Mouse (Mus musculus): ENCODE measurements around the gene Eps8l1.
"Not testable (repeated sequence)": the region's sequence is repeated elsewhere in the genome, so short reads cannot be mapped to it uniquely, and the experiment has no call there.

The Eps8l1 gene

DNA sequence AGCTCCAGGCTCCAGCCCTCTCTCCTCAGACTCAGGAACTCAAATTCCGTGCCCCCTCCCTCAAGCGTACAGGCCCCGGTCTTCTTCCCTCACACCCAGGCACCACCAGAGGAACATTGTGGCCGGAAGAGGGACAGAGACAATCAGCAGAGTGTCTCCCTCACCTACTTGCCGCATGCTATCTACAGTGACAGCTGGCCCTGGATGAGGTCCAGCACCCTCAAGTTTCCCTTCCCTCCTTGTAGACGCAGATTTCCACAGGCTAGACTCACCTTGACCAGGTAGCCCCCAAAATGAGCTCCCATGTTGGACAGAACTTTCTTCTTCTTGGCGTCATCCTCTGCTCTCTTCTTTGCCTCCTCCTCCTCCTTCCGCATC lies 48.3 kb downstream of the Eps8l1 start:
- DNase-seq (ENCODE audit: extremely low read depth, low read depth) = no peak

DNA sequence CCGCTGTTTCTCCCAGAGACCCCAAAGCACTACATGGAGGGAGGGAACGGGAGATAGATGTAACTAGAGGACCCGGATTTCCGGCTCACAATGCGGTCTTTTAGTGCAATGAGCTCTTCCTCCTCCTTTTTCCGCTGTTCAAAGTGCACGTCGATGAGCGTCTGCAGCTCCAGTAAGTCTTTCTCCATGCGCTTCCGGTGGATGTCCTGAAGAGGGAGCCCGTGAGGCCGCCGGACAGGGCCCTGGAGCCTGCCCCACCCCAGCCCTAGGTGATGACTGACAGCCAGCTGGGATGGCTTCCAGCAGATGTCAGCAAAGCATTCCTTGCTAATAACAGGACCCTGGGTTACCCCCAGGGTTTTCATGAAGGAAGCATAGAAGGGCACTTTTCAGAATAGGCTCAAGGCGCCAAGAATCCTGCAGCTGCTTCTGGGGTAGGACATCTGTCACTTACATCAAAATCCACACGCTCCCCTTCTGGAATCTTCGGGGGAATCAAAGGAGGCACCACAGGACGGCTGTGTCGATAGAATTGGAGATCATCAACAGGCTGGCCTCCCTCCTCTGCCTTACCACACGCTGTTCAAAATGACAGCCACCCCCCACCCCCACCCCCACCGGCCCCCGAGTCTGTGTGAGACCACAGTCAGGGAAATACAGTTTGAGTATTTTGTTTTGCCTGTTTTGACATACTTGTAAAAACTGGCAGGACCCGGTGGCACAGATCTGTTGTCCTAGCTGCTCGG lies 49.6 kb downstream of the Eps8l1 start:
- DNase-seq (ENCODE audit: extremely low read depth, low read depth) = no peak

DNA sequence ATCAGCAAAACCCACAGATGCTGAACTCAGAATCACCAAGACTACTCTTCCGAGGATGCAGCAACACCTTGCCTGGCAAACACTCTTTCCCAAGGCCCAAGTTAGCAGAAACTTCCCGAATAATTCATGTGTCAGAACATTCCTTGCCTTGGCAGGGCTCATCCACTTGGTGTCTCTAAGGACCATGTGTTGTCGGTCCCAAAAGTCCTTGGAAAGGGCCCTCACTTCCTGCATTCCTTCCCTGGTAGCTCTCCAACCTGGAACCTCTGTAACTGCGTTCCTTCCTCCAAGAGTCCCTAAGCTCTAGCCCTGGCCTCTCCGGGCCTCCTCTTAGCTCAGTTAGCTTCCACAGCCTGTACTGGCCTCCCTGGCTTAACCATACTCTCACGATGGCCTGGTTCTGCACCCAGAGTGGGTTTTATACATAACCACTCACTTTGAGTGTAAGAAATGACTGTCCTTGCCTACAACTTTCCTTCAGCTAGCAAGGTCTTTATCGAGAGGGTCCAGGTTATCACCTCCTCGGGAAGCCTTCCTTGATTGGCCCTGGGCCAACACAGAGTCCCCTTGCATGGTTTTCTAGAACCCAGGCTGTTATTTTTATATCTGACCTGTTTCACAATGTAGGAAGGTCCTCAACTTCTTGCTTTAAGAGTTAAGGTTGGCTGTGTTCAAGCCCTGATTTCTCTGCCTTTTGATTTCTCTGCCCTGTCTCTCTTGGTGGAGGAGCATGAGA lies 51.2 kb downstream of the Eps8l1 start:
- DNase-seq (ENCODE audit: extremely low read depth, low read depth) = no peak

DNA sequence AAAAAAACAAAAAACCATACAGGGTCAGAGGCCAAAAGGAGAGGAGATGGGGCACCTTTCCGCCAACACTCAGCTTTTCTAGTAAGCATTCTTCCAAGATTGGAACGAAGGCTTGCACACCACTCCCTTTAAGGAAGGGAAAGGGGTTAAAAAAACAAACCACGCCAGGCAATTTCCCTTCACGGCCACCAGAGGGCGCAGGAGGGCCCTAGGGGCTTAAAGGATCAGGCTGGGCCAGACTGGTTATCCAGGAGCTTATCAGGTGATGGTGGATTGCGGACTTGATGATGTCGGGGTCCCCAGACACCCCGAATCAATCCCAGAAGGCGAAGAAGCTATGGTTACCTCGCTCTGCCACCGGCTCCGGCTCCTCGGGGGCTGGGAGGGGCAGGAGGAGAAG lies 52.8 kb downstream of the Eps8l1 start:
- no peak for DNase-seq (ENCODE audit: extremely low read depth, low read depth)

DNA sequence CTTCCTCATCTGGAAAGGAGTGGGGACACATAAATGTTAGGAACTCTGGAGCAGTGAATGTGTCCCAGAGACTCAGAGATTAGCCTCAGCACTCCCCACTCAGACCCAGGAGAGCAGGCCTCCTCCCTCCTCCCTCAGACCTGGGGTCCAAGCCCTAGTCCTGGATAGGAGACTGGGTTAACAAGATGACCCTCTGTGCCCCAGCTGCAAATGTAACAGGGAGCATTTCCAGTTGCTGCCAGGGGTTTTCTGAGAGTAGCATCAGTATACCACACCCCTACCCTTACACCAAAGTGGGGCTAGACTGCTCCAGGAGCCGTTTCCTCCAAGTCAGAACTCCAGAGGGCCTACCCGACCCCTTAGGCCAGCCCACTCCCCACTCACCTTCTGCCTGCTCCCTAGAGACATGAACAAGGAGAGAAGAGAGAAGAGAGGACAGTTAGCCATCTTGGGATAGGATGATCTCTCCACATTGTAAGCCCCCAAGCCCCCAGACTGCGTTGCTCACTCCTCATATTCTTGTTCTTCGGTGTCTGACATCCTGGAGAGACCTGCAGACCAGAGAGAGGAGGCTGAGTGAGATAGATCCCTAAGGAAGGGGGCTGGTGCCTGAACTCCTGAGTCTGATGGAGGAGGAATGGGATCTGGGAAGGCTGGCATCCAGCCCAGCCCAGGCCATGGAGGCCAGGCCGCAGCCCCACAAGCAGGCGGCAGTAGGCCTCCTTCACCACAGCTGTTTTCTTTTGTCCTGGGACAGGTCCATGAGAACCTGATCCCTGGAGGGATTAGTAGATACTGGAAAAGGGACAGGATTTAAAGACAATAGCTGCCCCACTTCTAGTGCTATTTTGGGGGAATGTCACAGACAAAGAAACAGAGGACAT lies 53.6 kb downstream of the Eps8l1 start:
- DNase-seq (ENCODE audit: extremely low read depth, low read depth) = no peak

DNA sequence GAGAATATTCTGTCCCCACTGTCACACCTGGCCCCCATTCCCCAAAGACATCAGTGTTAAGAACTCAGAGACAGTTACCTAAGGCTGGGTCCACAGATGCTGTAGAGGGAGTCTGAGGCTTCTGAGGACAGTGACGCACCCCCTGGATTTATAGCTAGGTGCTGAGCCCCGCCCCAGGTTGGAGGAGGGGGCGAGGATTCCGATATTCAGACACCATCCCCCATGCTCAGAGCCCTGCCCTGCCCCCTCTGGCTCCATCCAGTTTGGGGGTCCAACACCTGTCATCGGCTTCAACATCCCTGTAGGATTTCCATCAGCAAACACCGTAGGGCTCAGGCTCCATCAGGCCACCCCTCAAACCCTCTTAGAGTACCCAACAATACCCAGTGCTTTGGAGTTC lies 55.4 kb downstream of the Eps8l1 start:
- no peak for DNase-seq (ENCODE audit: extremely low read depth, low read depth)

DNA sequence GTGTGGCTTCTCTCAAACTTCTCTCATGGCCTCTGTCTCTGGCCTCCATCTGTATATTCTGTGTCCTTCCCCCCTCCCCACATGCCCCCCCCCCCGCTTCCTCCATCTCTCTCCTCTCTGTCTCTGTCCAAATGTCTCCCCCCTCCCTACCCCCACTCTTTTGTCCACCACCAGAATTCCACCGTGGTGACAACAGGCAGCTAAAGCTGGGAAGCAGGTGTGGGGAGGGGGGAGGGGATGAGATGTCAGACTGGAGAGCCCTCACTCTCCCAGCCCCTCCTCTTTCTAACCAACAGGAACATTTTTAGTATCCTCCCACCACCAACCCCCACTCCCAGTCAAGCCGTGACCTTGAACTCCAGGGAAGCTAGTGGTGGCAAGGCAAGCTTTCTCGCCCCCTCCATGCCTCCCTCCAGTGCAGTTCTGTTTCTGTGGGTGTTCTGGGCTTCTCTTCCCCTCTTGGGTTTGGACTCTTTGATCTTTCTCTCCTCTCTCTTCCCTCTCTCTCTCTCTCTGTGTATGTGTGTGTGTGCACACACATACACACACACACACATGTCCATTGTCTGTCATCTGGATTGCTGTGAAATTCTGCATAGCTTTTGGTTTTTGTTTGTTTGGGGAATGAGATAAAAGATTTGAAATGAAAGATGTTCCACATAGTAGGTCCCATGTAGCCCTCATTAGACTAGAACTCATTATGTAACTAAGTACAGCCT lies 56.0 kb downstream of the Eps8l1 start, which contains the start of gene Tnnt1:
TSS of gene Tnnt1 (minus strand) at position 51 of the 719 bp plus-strand sequence.
- DNase-seq (ENCODE audit: extremely low read depth, low read depth) = no peak

DNA sequence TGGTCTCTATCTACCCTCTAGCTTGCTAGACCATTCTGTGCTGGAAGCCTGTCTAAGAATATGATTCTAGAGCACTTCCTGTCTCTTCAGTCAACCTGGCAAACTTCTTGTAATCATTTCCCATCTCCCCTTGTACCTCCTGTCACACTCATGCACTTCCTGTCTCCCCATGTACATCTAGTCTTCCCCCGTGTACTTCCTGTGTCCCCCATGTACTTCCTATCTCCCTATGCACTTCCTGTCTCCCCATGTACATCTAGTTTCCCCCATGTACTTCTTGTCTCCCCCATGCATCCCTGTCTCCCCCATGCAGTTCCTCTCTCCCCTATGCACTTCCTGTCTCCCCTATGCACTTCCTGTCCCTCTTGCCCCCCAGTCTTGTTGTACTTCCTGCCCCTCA lies 58.0 kb downstream of the Eps8l1 start:
- no peak for DNase-seq (ENCODE audit: extremely low read depth, low read depth)

DNA sequence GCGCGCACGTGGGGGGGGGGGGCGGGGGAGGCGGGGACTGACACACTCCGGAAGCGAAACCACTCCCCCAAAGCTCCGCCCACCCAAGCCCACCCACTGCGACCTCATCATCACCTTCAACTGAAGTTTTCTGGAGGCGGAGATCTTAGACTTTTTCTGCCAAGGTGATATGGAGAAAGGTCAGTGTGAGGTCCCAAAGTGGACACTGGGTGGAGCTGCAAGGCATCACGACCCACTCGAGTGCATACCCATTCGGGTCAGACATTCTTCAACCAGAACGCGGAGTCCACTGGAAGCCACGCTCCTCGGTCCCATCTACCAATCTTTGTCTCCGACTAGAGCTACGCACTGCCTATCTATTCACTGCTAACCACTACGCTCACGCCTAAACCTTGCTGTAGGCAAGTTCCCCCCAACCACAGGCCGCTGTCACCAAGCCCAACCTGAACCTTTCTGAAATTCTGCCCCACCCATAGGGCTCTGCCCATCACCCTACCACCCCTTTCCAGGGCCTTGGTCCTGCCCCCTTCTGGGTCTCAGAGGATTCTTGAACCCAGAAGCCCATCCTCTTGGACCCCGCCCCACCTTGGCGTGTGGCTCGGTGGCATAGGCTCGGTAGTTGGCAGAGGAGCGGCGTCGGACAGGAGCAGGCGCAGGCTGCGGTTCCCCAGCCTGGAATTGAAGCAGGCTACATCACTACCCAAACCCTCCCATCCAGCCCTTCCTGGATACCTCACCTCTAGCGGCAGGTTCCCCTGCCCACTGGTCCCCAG lies 60.9 kb downstream of the Eps8l1 start:
- no peak for DNase-seq (ENCODE audit: extremely low read depth, low read depth)

DNA sequence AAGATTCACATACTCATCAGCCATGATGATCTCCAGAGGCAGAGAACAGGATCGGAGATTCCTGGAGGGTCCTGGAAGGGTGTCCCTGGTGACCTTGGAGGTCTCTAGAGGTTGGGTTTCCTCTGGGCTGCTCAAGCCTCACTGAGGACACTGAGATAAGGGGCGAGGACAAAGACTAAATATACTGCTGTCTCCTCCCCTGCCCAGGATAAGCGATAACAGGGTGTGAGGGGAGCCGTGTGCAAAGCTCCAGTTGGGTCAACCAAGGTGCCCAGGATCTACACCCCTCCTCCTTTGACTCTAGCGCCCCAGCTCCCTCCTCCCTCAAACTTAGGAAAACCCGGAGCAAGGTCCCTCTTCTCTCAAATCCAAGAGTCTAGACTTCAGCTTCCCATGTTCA lies 61.8 kb downstream of the Eps8l1 start:
- no peak for DNase-seq (ENCODE audit: extremely low read depth, low read depth)

DNA sequence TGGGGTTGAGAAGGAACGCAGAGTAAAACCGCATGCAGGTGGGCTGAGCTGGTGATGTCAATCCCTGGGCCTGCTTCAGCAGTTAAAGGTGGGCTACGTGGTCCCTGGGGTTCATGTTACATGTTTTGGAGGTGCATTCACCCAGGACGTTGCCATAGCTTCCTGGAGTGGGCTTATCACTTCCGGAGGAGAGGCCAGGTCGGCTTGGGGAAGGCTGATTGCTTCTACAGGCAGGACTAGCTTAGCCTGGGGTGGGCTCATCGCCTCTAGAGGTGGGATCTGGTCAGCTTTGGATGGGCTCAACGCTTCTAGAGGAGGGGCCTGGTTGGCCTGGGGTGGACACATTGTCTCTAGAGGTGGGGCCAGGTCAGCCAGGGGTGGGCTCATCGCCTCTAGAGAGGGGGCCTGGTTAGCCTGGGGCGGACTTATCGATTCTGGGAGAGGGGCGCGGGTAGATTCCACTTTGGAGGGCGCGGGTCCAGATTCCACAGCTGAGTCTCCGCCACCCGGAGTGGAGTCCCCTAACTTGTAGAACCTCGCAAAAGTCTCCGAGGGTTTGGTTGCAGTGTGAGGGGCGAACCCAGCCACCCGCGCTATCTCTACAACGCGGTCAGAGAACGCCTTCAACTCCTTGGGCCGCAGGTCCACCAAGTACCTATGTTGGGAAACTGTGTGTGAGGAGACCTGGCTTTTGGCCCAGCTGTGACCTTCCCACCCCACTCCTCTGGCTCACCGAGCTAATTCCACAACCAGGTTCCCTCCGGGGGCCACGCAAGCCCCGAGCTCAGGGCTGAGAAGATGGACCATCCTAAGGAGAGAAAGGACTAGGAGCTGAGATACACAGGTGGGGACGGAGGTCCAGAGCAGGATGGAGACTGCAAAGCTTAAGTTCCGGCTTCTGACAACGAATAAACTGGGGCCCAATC lies 63.0 kb downstream of the Eps8l1 start:
- DNase-seq (ENCODE audit: extremely low read depth, low read depth) = no peak

DNA sequence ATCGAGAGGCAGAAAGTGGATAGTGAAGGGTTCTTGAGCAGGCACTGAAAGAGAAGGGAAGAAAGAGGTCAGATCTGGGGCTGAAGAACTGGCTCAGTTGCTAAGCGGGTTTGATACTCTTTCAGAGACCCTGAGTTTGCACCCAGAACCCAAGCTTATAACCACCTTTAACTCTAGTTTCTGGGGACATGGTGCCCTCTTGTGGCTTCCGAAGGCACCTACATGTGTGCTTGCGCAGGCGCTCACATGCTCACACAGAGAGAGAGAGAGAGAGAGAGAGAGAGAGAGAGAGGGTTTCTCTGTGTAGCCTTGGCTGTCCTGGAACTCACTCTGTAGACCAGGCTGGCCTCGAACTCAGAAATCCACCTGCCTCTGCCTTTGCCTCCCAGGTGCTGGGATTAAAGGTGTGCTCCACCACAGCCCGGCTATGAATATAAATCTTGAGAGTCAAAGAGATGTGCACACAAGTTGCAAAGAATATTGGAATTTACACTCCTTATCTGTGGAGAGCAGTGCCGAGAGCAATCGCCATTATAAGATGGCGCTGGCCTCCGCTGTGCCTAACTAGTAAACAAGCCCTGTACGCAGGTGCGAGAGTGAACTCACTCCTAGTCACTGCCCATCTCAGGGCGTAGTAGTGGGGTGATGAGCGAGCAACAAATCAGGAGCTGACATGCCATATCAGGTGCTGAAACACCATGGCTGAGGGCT lies 63.9 kb downstream of the Eps8l1 start, which contains the start of gene Tnni3:
TSS of gene Tnni3 (minus strand) at position 18 of the 711 bp plus-strand sequence.
- DNase-seq (ENCODE audit: extremely low read depth, low read depth) = not testable (repeated sequence)

DNA sequence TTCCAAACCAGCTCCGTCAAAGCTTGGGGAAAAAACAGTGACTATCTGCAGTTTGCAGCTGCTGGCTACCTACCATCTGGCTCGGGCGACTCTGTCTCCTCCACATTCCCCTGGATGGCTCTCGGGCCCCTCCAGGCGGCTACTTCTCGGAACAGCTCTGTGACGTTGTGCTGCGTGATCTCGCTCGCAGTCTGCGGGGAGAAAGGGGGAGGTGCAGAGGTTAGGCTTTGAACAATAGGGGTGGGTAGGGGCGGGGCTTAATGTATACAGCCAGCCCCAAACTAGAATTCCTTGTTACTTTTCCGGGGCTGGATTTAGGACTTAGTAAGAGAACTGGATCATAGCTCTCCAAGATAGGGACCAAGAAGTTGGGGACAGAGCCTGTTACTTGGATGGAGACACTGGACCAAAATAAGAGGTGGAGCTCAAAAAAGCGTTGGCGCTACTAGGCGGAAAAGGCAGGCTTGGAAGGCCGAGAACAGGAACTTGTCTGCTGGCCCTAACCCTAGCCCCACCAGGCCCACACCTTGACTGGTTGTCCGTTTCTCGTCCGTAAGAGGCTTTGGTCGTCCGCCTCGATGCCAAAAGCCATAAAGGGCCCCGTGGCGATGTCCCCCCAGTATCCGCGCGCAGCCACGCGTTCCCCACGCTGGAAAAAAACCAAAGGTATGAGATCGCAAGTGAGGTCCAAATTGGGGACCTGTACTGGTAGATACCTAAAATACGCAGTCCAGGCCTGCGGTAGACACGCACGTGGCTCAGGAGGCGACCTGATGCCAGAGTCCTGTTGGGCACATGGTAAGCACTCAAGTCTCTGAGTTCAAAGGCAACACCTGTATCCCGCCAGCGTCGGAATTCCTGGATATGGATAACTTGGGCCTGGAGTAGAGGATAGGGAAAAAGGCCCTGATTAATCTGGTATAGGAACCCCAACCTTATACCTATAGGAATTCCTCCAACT lies 66.1 kb downstream of the Eps8l1 start:
- DNase-seq (ENCODE audit: extremely low read depth, low read depth) = peak; percentile 91

DNA sequence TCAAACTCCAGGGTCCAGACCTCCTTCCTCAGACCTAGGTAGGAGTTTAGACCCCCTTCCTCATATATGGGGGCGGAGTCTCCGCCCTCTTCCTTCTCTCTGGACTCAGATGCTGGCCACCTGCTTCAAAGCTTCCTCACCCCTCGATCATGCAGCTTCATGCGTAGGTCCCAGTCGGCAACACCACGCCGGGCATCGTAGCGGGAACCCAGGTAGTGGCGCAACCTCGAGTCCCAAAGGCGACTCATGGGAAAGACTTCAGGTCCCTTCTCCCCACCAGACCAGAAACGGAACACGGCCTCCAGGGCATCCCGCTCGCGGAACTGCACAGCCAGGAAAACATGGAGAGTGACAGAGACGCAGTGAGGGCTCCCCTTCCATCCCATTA lies 66.8 kb downstream of the Eps8l1 start:
- no peak for DNase-seq (ENCODE audit: extremely low read depth, low read depth)

Measured in MEL-GATA-1-ER (cell line).